Mouse (Mus musculus) intestine, postnatal 0 days (tissue): ENCODE measurements around the gene Ppt2. TPM values are rescaled to one million over a fixed set of nuclear protein-coding genes. Genes with fewer than 3 reads are reported as not detected.

Source experiments
- ATAC-seq: fragments of 200-750 bp; cut with Nextera tagmentation; 2 replicates; pipeline ENCODE4 v1.8.0; 2017; ENCODE audit warnings: mild to moderate bottlenecking, moderate TSS enrichment, moderate library complexity
- H3K27ac ChIP-seq: fragments of 300-500 bp; sonication (generic); 2 replicates; pipeline ENCODE4 v1.5.1; 2014; ENCODE audit warnings: mild to moderate bottlenecking, low read depth, low read length, moderate library complexity
- H3K27me3 ChIP-seq: fragments of 300-500 bp; sonication (generic); replicated peaks from 2 replicates; pipeline ENCODE4 v1.6.1; 2014; ENCODE audit warnings: low read length, mixed read lengths; ENCODE audit not compliant: control insufficient read depth, insufficient read depth
- H3K36me3 ChIP-seq: fragments of 300-500 bp; sonication (generic); 2 replicates; pipeline ENCODE4 v1.6.1; 2014; ENCODE audit warnings: mild to moderate bottlenecking, moderate library complexity; ENCODE audit not compliant: control insufficient read depth, insufficient read depth
- H3K4me1 ChIP-seq: fragments of 300-500 bp; sonication (generic); replicated peaks from 2 replicates; pipeline ENCODE4 v1.6.1; 2014; ENCODE audit warnings: antibody characterized with exemption, low read length, mixed read lengths; ENCODE audit not compliant: control insufficient read depth, insufficient read depth
- H3K4me2 ChIP-seq: fragments of 300-500 bp; sonication (generic); replicated peaks from 2 replicates; pipeline ENCODE4 v1.6.1; 2014; ENCODE audit warnings: low read depth, mild to moderate bottlenecking, moderate library complexity
- H3K4me3 ChIP-seq: fragments of 300-500 bp; sonication (generic); 2 replicates; pipeline ENCODE4 v1.5.1; 2014; ENCODE audit warnings: low read depth, low read length
- H3K9ac ChIP-seq: fragments of 300-500 bp; sonication (generic); 2 replicates; pipeline ENCODE4 v1.6.1; 2014; ENCODE audit warnings: mild to moderate bottlenecking, low read depth, low read length
- H3K9me3 ChIP-seq: fragments of 300-500 bp; sonication (generic); 2 replicates; pipeline ENCODE4 v1.6.1; 2016; ENCODE audit warnings: mixed run types; ENCODE audit not compliant: control insufficient read depth
- CTCF ChIP-seq: sonication (generic); IDR thresholded peaks from 2 replicates; pipeline ENCODE4 v1.5.1; 2016; ENCODE audit warnings: low read depth, mild to moderate bottlenecking, control low read depth, antibody characterized with exemption, moderate library complexity
- whole genome bisulfite sequencing: fragments of 180-500 bp; shearing (Covaris S2); extraction: QIAGEN DNeasy Blood & Tissue Kit; methylation state at CpG from one replicate; pipeline ENCODE4 v1.1.7; 2014; 5-methylcytosine and 5-hydroxymethylcytosine counted together
- polyA plus RNA-seq: library from polyadenylated mRNA; unstranded; fragments of >200 nt; fragmentation: Nextera tagmentation; extraction: Ambion mirVana; gene quantifications from 2 replicates; pipeline ENCODE4 v1.2.1, GENCODE M21; 2015

The Ppt2 gene
- polyA plus RNA-seq, 1 experiment from 2014 or later, result 17.2 TPM

GRCm38 (mm10) chr17:34637459-34637858 is 9.1 kb upstream of the Ppt2 start:
- Histone ChIP-seq H3K4me3 (no peak overlapping the region), H3K4me1 (0 out of 2 replicates have a peak, but pooled peaks cover 2% of the 10 kb centered on the region), H3K27me3 (no peaks in the 10 kb centered on the region; the same call in 1 of the 2 replicates), H3K27ac (no peak overlapping the region), H3K9me3 (no peaks in the 10 kb centered on the region), H3K9ac (no peak overlapping the region), H3K36me3 (no peaks in the 10 kb centered on the region), H3K4me2 (no peak overlapping the region)
- ATAC-seq, result no peak
- no peak for TF ChIP-seq CTCF
- WGBS, result 60% methylated on average over 3 of the region's 3 CpGs

- no peaks in the 10 kb centered on the region for H3K9me3 ChIP-seq
- peaks cover 10% of the 10 kb centered on the region for H3K27me3 ChIP-seq
- TF ChIP-seq CTCF, result no peak
- WGBS, result 61% methylated on average over 2 of the region's 2 CpGs
- H3K4me1 ChIP-seq, result peaks cover 6% of the 10 kb centered on the region; the same call in 1 of the 2 replicates
- no peak overlapping the region for H3K4me3 ChIP-seq
- H3K4me2 ChIP-seq, result no peak overlapping the region
- no peak for ATAC-seq
- no peaks in the 10 kb centered on the region for H3K36me3 ChIP-seq
- no peak overlapping the region for H3K27ac ChIP-seq
- no peak overlapping the region for H3K9ac ChIP-seq
Measured at GRCm38 (mm10) chr17:34635671-34636070, 7.4 kb upstream of the Ppt2 start.

- Histone ChIP-seq H3K9me3 (no peaks in the 10 kb centered on the region), H3K4me1 (peaks cover 9% of the 10 kb centered on the region; the same call in 1 of the 2 replicates), H3K4me3 (peak overlapping the region; percentile 31), H3K27ac (no peak overlapping the region), H3K36me3 (no peaks in the 10 kb centered on the region), H3K9ac (0 out of 2 replicates have a peak overlapping the region, but pooled peaks have one; percentile 8), H3K27me3 (peaks cover 16% of the 10 kb centered on the region), H3K4me2 (peak overlapping the region; percentile 61)
- ATAC-seq, result peak; percentile 22; the same call in 1 of the 2 replicates
- no peak for TF ChIP-seq CTCF
- WGBS, result 2% methylated on average over 26 of the region's 26 CpGs
Measured at GRCm38 (mm10) chr17:34632261-34632691, 4.0 kb upstream of the Ppt2 start.

GRCm38 (mm10) chr17:34631647-34632046 is 3.3 kb upstream of the Ppt2 start:
- H3K27me3 ChIP-seq, result peaks cover 16% of the 10 kb centered on the region
- no peaks in the 10 kb centered on the region for H3K36me3 ChIP-seq
- H3K4me2 ChIP-seq, result peak overlapping the region; percentile 61
- H3K9ac ChIP-seq, result 0 out of 2 replicates have a peak overlapping the region, but pooled peaks have one; percentile 8
- no peak for ATAC-seq
- no peak for TF ChIP-seq CTCF
- WGBS, result 16% methylated on average over 12 of the region's 12 CpGs
- H3K4me1 ChIP-seq, result peaks cover 9% of the 10 kb centered on the region; the same call in 1 of the 2 replicates
- H3K4me3 ChIP-seq, result peak overlapping the region; percentile 31
- no peak overlapping the region for H3K27ac ChIP-seq
- no peaks in the 10 kb centered on the region for H3K9me3 ChIP-seq

GRCm38 (mm10) chr17:34630761-34631301 is 2.5 kb upstream of the Ppt2 start:
- no peak for TF ChIP-seq CTCF
- Histone ChIP-seq H3K9ac (peak overlapping the region; percentile 34; the same call in 1 of the 2 replicates), H3K4me1 (peaks cover 9% of the 10 kb centered on the region), H3K9me3 (no peaks in the 10 kb centered on the region), H3K27ac (no peak overlapping the region), H3K36me3 (no peaks in the 10 kb centered on the region), H3K27me3 (peaks cover 16% of the 10 kb centered on the region), H3K4me2 (peak overlapping the region; percentile 61), H3K4me3 (peak overlapping the region; percentile 29)
- ATAC-seq, result no peak
- WGBS, result 5% methylated on average over 45 of the region's 48 CpGs

GRCm38 (mm10) chr17:34629796-34630603 is 1.7 kb upstream of the Ppt2 start:
- no peak for TF ChIP-seq CTCF
- Histone ChIP-seq H3K27ac (no peak overlapping the region), H3K4me3 (peak overlapping the region; percentile 17), H3K9ac (no peak overlapping the region), H3K36me3 (no peaks in the 10 kb centered on the region), H3K27me3 (peaks cover 16% of the 10 kb centered on the region), H3K4me1 (peaks cover 9% of the 10 kb centered on the region), H3K4me2 (peak overlapping the region; percentile 95), H3K9me3 (no peaks in the 10 kb centered on the region)
- no peak for ATAC-seq
- WGBS, result 48% methylated on average over 12 of the region's 12 CpGs
